Mouse (Mus musculus) CH12.LX (cell line): ENCODE measurements at regions not wholly inside any gene's neighbourhood (a gene's known extent, or its start where the extent isn't known, plus 50 kb on each side); places are given as distances from the start of the nearest gene placed in this dataset.

Source experiments
- DNase-seq: peaks from one replicate; pipeline ENCODE4 v3.0.0-alpha.2; 2013; ENCODE audit errors: extremely low read depth
- H3K27ac ChIP-seq: 2 replicates; pipeline ENCODE4 v1.5.1; 2012; ENCODE audit warnings: low read depth, mild to moderate bottlenecking, control low read depth, moderate library complexity; ENCODE audit not compliant: insufficient read depth
- H3K27me3 ChIP-seq: replicated peaks from 2 replicates; pipeline ENCODE3; 2012; ENCODE audit warnings: inconsistent platforms
- H3K36me3 ChIP-seq, 2 experiments: replicated peaks in 1 of 2; 2 replicates each; pipeline versions ENCODE3 to v1.6.1; 2012; ENCODE audit warnings: inconsistent platforms in 1 of 2, low read length in 1 of 2, mild to moderate bottlenecking in 1 of 2, mixed read lengths in 1 of 2, moderate library complexity in 1 of 2; ENCODE audit not compliant: control insufficient read depth in 1 of 2, insufficient read depth in 1 of 2
- H3K4me1 ChIP-seq, 2 experiments: 2 replicates each; pipeline ENCODE4 v1.6.1; 2012; ENCODE audit warnings: inconsistent platforms in 1 of 2, moderate library complexity in 1 of 2; ENCODE audit not compliant: insufficient read depth in 2 of 2, control insufficient read depth in 1 of 2
- H3K4me2 ChIP-seq: 2 replicates; pipeline ENCODE4 v1.6.1; 2012; ENCODE audit warnings: low read depth, mild to moderate bottlenecking, control low read depth; ENCODE audit not compliant: poor library complexity, insufficient read depth, severe bottlenecking
- H3K4me3 ChIP-seq, 3 experiments: fragments of 150-350 bp in 1 of 3; sonication (generic) in 1 of 3; replicated peaks in 1 of 3; 2 replicates each; pipeline versions ENCODE3 to v1.5.1; 2011 to 2012; ENCODE audit warnings: low read depth in 2 of 3, low read length in 2 of 3, mild to moderate bottlenecking in 2 of 3, moderate library complexity in 2 of 3, control low read depth in 1 of 3, improper control_type of control experiment in 1 of 3, inconsistent platforms in 1 of 3, mixed read lengths in 1 of 3; ENCODE audit not compliant: poor library complexity in 1 of 3
- H3K79me2 ChIP-seq: replicated peaks from 2 replicates; pipeline ENCODE4 v1.6.1; 2012; ENCODE audit warnings: mild to moderate bottlenecking, moderate library complexity; ENCODE audit not compliant: control insufficient read depth, poor library complexity, insufficient read depth, severe bottlenecking; ENCODE audit errors: extremely low read depth
- H3K9ac ChIP-seq: 2 replicates; pipeline ENCODE4 v1.6.1; 2012; ENCODE audit warnings: low read depth, mild to moderate bottlenecking, control low read depth, moderate library complexity; ENCODE audit not compliant: insufficient read depth
- H3K9me3 ChIP-seq: replicated peaks from 2 replicates; pipeline ENCODE3; 2012; ENCODE audit warnings: low read length, inconsistent platforms, mixed read lengths
- CHD1 ChIP-seq: IDR thresholded peaks from 2 replicates; pipeline ENCODE4 v1.6.1; 2012; ENCODE audit warnings: low read depth, low read length, improper control_type of control experiment, inconsistent platforms
- CHD2 ChIP-seq: IDR thresholded peaks from 2 replicates; pipeline ENCODE4 v1.6.1; 2011; ENCODE audit warnings: low read length, improper control_type of control experiment
- E2F4 ChIP-seq: IDR thresholded peaks from 2 replicates; pipeline ENCODE4 v1.6.1; 2011; ENCODE audit warnings: low read depth, low read length, improper control_type of control experiment; ENCODE audit not compliant: insufficient replicate concordance
- ELF1 ChIP-seq: IDR thresholded peaks from 2 replicates; pipeline ENCODE4 v1.6.1; 2014; ENCODE audit warnings: low read depth, mild to moderate bottlenecking, inconsistent platforms, low read length, improper control_type of control experiment
- EP300 ChIP-seq: IDR thresholded peaks from 2 replicates; pipeline ENCODE4 v1.6.1; 2011; ENCODE audit warnings: low read length, improper control_type of control experiment
- ETS1 ChIP-seq: conservative IDR thresholded peaks from 2 replicates; pipeline ENCODE4 v1.6.1; 2012; ENCODE audit warnings: low read depth, mild to moderate bottlenecking, inconsistent platforms, low read length, improper control_type of control experiment, moderate library complexity
- HCFC1 ChIP-seq: IDR thresholded peaks from 2 replicates; pipeline ENCODE4 v1.6.1; 2012; ENCODE audit warnings: low read depth, mild to moderate bottlenecking, inconsistent platforms, low read length, improper control_type of control experiment
- JUN ChIP-seq: IDR thresholded peaks from 2 replicates; pipeline ENCODE4 v1.6.1; 2011; ENCODE audit warnings: low read depth, mild to moderate bottlenecking, low read length, improper control_type of control experiment, moderate library complexity; ENCODE audit not compliant: insufficient read depth
- JUND ChIP-seq: conservative IDR thresholded peaks from 2 replicates; pipeline ENCODE4 v1.6.1; 2011; ENCODE audit warnings: low read depth, low read length, improper control_type of control experiment
- KAT2A ChIP-seq: IDR thresholded peaks from 2 replicates; pipeline ENCODE4 v1.6.1; 2012; ENCODE audit warnings: low read length, improper control_type of control experiment, inconsistent platforms; ENCODE audit not compliant: insufficient replicate concordance
- MAFK ChIP-seq: IDR thresholded peaks from 2 replicates; pipeline ENCODE4 v1.6.1; 2011; ENCODE audit warnings: low read length, improper control_type of control experiment; ENCODE audit not compliant: insufficient replicate concordance
- MAX ChIP-seq: IDR thresholded peaks from 2 replicates; pipeline ENCODE4 v1.6.1; 2011; ENCODE audit warnings: low read length, improper control_type of control experiment
- MAZ ChIP-seq: IDR thresholded peaks from 2 replicates; pipeline ENCODE4 v1.6.1; 2012; ENCODE audit warnings: low read depth, mild to moderate bottlenecking, inconsistent platforms, low read length, improper control_type of control experiment, moderate library complexity
- MYC ChIP-seq: IDR thresholded peaks from 2 replicates; pipeline ENCODE4 v1.6.1; 2011; ENCODE audit warnings: low read depth, mild to moderate bottlenecking, improper control_type of control experiment, low read length
- NELFE ChIP-seq: IDR thresholded peaks from 2 replicates; pipeline ENCODE4 v1.6.1; 2011; ENCODE audit warnings: low read depth, low read length, improper control_type of control experiment
- NRF1 ChIP-seq: IDR thresholded peaks from 2 replicates; pipeline ENCODE4 v1.6.1; 2014; ENCODE audit warnings: low read depth, mild to moderate bottlenecking, inconsistent platforms, low read length, improper control_type of control experiment, moderate library complexity
- PAX5 ChIP-seq: IDR thresholded peaks from 2 replicates; pipeline ENCODE4 v1.6.1; 2012; ENCODE audit warnings: low read length, inconsistent platforms, mixed read lengths
- POLR2A ChIP-seq: IDR thresholded peaks from 2 replicates; pipeline ENCODE4 v1.6.1; 2011; ENCODE audit warnings: low read depth, mild to moderate bottlenecking, improper control_type of control experiment, low read length
- POLR2AphosphoS2 ChIP-seq: IDR thresholded peaks from 2 replicates; pipeline ENCODE4 v1.6.1; 2011; ENCODE audit warnings: low read depth, low read length, improper control_type of control experiment
- RCOR1 ChIP-seq: conservative IDR thresholded peaks from 2 replicates; pipeline ENCODE4 v1.6.1; 2012; ENCODE audit warnings: low read depth, mild to moderate bottlenecking, inconsistent platforms, low read length, improper control_type of control experiment
- SIN3A ChIP-seq: IDR thresholded peaks from 2 replicates; pipeline ENCODE4 v1.6.1; 2012; ENCODE audit warnings: low read length, improper control_type of control experiment, inconsistent platforms
- ZC3H11A ChIP-seq: IDR thresholded peaks from 2 replicates; pipeline ENCODE4 v1.6.1; 2012; ENCODE audit warnings: low read depth, mild to moderate bottlenecking, inconsistent platforms, low read length, improper control_type of control experiment
- ZKSCAN1 ChIP-seq: IDR thresholded peaks from 2 replicates; pipeline ENCODE4 v1.6.1; 2012; ENCODE audit warnings: low read depth, inconsistent platforms, low read length, improper control_type of control experiment, borderline replicate concordance
- ZMIZ1 ChIP-seq: IDR thresholded peaks from 2 replicates; pipeline ENCODE4 v1.6.1; 2012; ENCODE audit warnings: low read depth, mild to moderate bottlenecking, inconsistent platforms, low read length, improper control_type of control experiment
- dilution Hi-C: fragments of 300-500 bp; cut with MboI; formaldehyde crosslinking; loops from 2 replicates; pipeline ENCODE4 v1.14.3; 2020; ENCODE audit warnings: low sequenced_read_pairs; ENCODE audit not compliant: extremely low pct_unique_long_range_greater_than_20kb, extremely low pct_ligation_motif_present
- in situ Hi-C: fragments of 300-500 bp; cut with MboI; formaldehyde crosslinking; loops from 3 replicates; pipeline ENCODE4 v1.14.3; 2019; ENCODE audit warnings: low sequenced_read_pairs, low pct_ligation_motif_present, low pct_unique_long_range_greater_than_20kb, mixed read lengths

GRCm38 (mm10) chr1:96397982-96398381 is 474.0 kb downstream of the Slco4c1 start:
- dilution Hi-C loops, result no loop called here
- TF ChIP-seq JUND (no peak), NELFE (no peak), ELF1 (no peak), E2F4 (no peak), ETS1 (no peak), KAT2A (no peak), CHD1 (no peak), MYC (no peak), MAX (no peak), NRF1 (no peak), ZMIZ1 (no peak), ZKSCAN1 (no peak), HCFC1 (no peak), EP300 (no peak), MAZ (no peak), RCOR1 (no peak), MAFK (no peak), SIN3A (no peak)

GRCm38 (mm10) chr1:96388417-96388816 is 483.6 kb downstream of the Slco4c1 start:
- H3K27ac ChIP-seq, result no peak overlapping the region
- H3K4me1 ChIP-seq, result no peaks in the 10 kb centered on the region
- H3K4me2 ChIP-seq, result no peak overlapping the region
- dilution Hi-C loops, result no loop called here
- H3K36me3 ChIP-seq, result no peaks in the 10 kb centered on the region
- no peak overlapping the region for H3K4me3 ChIP-seq
- in situ Hi-C loops, result no loop called here
- TF ChIP-seq SIN3A, result no peak
- TF ChIP-seq JUN, result no peak
- no peak for TF ChIP-seq CHD2
- TF ChIP-seq POLR2A, result no peak
- no peak for TF ChIP-seq PAX5
- TF ChIP-seq POLR2AphosphoS2, result no peak
- no peak for TF ChIP-seq ZC3H11A
- H3K9me3 ChIP-seq, result no peaks in the 10 kb centered on the region
- H3K9ac ChIP-seq, result no peak overlapping the region
- no peaks in the 10 kb centered on the region for H3K79me2 ChIP-seq
- no peak for DNase-seq
- H3K27me3 ChIP-seq, result no peaks in the 10 kb centered on the region

More at GRCm38 (mm10) chr1:96397982-96398381, 474.0 kb downstream of the Slco4c1 start:
- Histone ChIP-seq H3K9ac (no peak overlapping the region), H3K27me3 (no peaks in the 10 kb centered on the region), H3K4me3 (no peak overlapping the region), H3K9me3 (no peaks in the 10 kb centered on the region), H3K79me2 (no peaks in the 10 kb centered on the region), H3K27ac (no peak overlapping the region), H3K4me1 (no peaks in the 10 kb centered on the region), H3K4me2 (no peak overlapping the region), H3K36me3 (no peaks in the 10 kb centered on the region)
- in situ Hi-C loops, result no loop called here
- DNase-seq, result no peak
